Mouse (Mus musculus) ovary, adult 2 months (tissue): ENCODE results near the gene Tex13a. TPM values are rescaled to one million over a fixed set of nuclear protein-coding genes. Genes with fewer than 3 reads are reported as not detected.

ENCODE experiments used
- polyA plus RNA-seq: library from polyadenylated mRNA; depleted of rRNA; stranded (reverse); fragments of >200 nt; gene quantifications from 2 replicates; pipeline ENCODE4 v1.2.3, GENCODE M21; 2012; rRNA removed

Tex13a gene
- not detected in 2 replicates for polyA plus RNA-seq

DNA sequence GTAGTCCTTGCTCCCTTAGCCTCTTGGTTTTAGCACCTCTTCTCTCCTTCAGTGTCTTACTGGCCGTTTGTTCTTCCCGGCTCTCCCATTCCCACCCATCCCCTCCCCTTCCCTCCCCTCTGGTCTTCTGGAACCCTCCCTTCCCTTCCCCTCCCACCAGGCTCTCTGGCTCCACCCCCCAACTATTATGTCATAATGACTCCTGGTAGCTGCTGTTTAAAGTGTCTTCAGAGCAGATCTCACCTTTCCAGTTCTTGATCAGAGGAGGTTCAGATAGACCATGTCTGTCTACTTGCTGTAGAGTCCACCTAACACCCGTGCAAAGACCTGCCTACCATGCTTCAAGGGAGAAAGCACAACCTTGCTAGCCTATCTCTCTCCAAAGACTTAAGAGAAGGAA is at the start of gene Tex13a:
Tex13a (minus strand) TSS at position 101 of the 400 bp plus-strand sequence.

